Mouse (Mus musculus) hindbrain, embryonic 16.5 days (tissue): Measurements from ENCODE around the gene Bcl7a. TPM values are rescaled to one million over a fixed set of nuclear protein-coding genes. Genes with fewer than 3 reads are reported as not detected.

Experiments used
- ATAC-seq: fragments of 200-750 bp; cut with Nextera tagmentation; 2 replicates; pipeline ENCODE4 v1.8.0; 2017; ENCODE audit warnings: moderate TSS enrichment, moderate library complexity
- H3K27ac ChIP-seq: fragments of 300-500 bp; sonication (generic); 2 replicates; pipeline ENCODE4 v1.5.1; 2014; ENCODE audit warnings: low read depth, mild to moderate bottlenecking, control low read depth, low read length, moderate library complexity
- H3K27me3 ChIP-seq: fragments of 300-500 bp; sonication (generic); replicated peaks from 2 replicates; pipeline ENCODE4 v1.6.1; 2014; ENCODE audit warnings: low read length; ENCODE audit not compliant: control insufficient read depth, insufficient read depth
- H3K36me3 ChIP-seq: fragments of 300-500 bp; sonication (generic); 2 replicates; pipeline ENCODE4 v1.6.1; 2014; ENCODE audit warnings: mild to moderate bottlenecking, low read length, moderate library complexity, mixed read lengths; ENCODE audit not compliant: control insufficient read depth, insufficient read depth
- H3K4me1 ChIP-seq: fragments of 300-500 bp; sonication (generic); 2 replicates; pipeline ENCODE4 v1.6.1; 2014; ENCODE audit warnings: low read depth, low read length; ENCODE audit not compliant: control insufficient read depth, insufficient read depth
- H3K4me2 ChIP-seq: fragments of 300-500 bp; sonication (generic); 2 replicates; pipeline ENCODE4 v1.6.1; 2014; ENCODE audit warnings: mild to moderate bottlenecking, low read length, control low read depth, moderate library complexity
- H3K4me3 ChIP-seq: fragments of 300-500 bp; sonication (generic); 2 replicates; pipeline ENCODE4 v1.5.1; 2014; ENCODE audit warnings: mild to moderate bottlenecking, low read length, control low read depth, moderate library complexity
- H3K9ac ChIP-seq: fragments of 300-500 bp; sonication (generic); 2 replicates; pipeline ENCODE4 v1.6.1; 2014; ENCODE audit warnings: low read depth, mild to moderate bottlenecking, control low read depth, low read length, moderate library complexity
- H3K9me3 ChIP-seq: fragments of 300-500 bp; sonication (generic); 2 replicates; pipeline ENCODE4 v1.6.1; 2014; ENCODE audit warnings: mild to moderate bottlenecking, low read length, moderate library complexity; ENCODE audit not compliant: control insufficient read depth
- WGBS: fragments of 180-500 bp; shearing (Covaris S2); extraction: QIAGEN DNeasy Blood & Tissue Kit; methylation state at CpG from one replicate; pipeline ENCODE4 v1.1.7; 2014; 5-methylcytosine and 5-hydroxymethylcytosine counted together
- polyA plus RNA-seq: library from polyadenylated mRNA; unstranded; fragments of >200 nt; fragmentation: Nextera tagmentation; extraction: Ambion mirVana; gene quantifications from 2 replicates; pipeline ENCODE4 v1.2.1, GENCODE M21; 2015

The Bcl7a gene
- polyA plus RNA-seq, 1 experiment from 2014 or later = 31.1 TPM

DNA sequence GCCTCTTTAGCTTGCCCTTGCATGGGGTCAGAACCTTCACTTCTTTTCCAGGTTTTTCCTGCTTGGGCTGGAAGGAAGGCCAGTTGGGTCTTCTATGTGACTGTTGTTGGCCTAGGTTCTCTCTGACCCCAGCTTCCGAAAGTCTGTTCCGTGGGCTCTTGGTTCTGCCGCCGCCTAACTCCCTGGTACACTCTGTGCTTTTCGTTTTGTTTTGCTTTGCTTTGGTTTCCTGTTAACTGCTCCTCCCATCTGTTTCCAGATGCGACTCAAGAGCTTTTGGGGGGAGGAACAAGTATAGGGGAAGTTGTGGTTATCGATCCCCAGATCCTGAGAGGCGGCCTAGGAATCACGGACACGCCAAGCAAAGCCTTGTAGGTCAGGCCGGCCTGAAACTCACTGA lies 54.2 kb downstream of the Bcl7a start:
- Histone ChIP-seq H3K4me1 (peaks cover 29% of the 10 kb centered on the region), H3K36me3 (no peaks in the 10 kb centered on the region), H3K9me3 (no peaks in the 10 kb centered on the region), H3K27me3 (no peaks in the 10 kb centered on the region), H3K27ac (no peak overlapping the region), H3K9ac (no peak overlapping the region), H3K4me3 (no peak overlapping the region), H3K4me2 (peak overlapping the region; percentile 69)
- WGBS = 83% methylated on average over 11 of the region's 11 CpGs
- ATAC-seq = no peak

DNA sequence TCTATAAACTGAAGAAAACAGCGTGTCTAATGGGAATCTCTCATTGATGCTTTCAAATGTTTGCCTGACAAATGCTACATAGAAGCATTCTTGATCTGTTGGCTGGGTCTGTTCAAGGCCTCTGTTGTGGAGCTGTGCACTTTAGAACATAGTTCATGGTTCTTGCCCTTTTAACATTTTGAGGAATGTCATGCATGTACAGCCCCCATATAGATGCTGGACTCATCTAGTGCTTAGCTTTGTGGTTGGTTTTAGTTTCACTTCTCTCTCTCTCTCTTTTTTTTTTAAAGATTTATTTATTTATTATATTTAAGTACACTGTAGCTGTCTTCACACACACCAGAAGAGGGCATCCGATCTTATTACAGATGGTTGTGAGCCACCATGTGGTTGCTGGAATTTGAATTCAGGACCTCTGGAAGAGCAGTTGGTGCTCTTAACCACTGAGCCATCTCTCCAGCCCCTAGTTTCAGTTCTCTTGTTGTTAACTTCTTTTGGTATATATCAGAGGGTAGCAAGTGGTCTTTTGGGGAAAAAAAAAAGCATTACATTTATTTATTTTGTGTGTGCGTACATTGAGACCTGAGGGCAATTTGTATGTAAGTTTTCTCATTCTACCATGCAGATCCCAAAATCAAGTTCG lies 55.3 kb downstream of the Bcl7a start:
- H3K4me2 ChIP-seq = no peak overlapping the region
- no peaks in the 10 kb centered on the region for H3K36me3 ChIP-seq
- no peak overlapping the region for H3K27ac ChIP-seq
- peaks cover 28% of the 10 kb centered on the region for H3K4me1 ChIP-seq
- 92% methylated on average over 4 of the region's 4 CpGs for WGBS
- no peak overlapping the region for H3K4me3 ChIP-seq
- H3K27me3 ChIP-seq = no peaks in the 10 kb centered on the region
- H3K9me3 ChIP-seq = no peaks in the 10 kb centered on the region
- H3K9ac ChIP-seq = no peak overlapping the region
- no peak for ATAC-seq

DNA sequence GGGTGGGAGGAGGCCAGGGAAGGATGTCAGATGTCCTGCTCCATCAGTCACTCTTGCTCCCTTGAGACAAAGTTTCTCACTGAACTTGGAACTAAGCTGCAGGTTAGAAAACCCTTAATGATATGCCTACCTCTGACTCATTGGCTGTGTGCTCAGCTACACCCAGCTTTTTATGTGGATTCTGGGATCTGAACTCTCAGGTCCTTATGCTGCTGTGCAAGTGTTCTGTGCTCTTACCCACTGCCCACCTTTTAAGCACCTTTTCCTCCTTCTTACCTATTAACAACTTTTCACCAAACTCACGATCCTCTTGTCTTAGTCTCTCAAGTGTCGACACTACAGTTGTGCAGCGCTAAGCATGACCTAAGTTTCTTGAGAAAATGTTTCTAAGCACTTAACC lies 60.8 kb downstream of the Bcl7a start:
- no peaks in the 10 kb centered on the region for H3K9me3 ChIP-seq
- WGBS = 92% methylated on average over 3 of the region's 3 CpGs
- peaks cover 5% of the 10 kb centered on the region; the same call in 1 of the 2 replicates for H3K4me1 ChIP-seq
- no peaks in the 10 kb centered on the region for H3K27me3 ChIP-seq
- H3K36me3 ChIP-seq = no peaks in the 10 kb centered on the region
- H3K4me2 ChIP-seq = no peak overlapping the region
- H3K9ac ChIP-seq = no peak overlapping the region
- H3K27ac ChIP-seq = no peak overlapping the region
- no peak overlapping the region for H3K4me3 ChIP-seq
- ATAC-seq = no peak

DNA sequence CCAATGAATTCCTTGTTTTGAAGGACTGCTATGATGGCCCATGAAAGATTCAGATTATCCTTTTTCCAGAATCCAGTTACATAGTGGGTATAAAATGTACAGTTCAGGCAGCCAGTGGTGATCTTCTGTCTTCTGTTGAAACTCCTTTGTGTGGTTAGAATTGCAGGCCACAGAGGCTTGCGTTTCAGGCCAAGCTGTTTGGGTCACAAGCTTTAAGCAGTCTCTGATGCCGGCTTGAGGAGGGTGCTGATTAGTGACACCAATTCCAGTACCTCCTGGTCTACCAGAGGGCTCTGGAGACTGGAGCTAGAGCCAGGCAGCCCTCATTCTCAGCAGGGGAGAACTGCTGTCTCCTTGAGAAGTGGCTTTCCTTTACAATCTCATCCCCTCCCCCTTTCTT lies 63.3 kb downstream of the Bcl7a start:
- H3K27me3 ChIP-seq = no peaks in the 10 kb centered on the region
- H3K4me2 ChIP-seq = no peak overlapping the region
- no peaks in the 10 kb centered on the region for H3K9me3 ChIP-seq
- H3K36me3 ChIP-seq = 0 out of 2 replicates have a peak, but pooled peaks cover 2% of the 10 kb centered on the region
- H3K4me3 ChIP-seq = no peak overlapping the region
- no peak overlapping the region for H3K27ac ChIP-seq
- H3K4me1 ChIP-seq = peaks cover 5% of the 10 kb centered on the region; the same call in 1 of the 2 replicates
- no peak for ATAC-seq
- WGBS = 60% methylated on average over 2 of the region's 2 CpGs
- no peak overlapping the region for H3K9ac ChIP-seq

DNA sequence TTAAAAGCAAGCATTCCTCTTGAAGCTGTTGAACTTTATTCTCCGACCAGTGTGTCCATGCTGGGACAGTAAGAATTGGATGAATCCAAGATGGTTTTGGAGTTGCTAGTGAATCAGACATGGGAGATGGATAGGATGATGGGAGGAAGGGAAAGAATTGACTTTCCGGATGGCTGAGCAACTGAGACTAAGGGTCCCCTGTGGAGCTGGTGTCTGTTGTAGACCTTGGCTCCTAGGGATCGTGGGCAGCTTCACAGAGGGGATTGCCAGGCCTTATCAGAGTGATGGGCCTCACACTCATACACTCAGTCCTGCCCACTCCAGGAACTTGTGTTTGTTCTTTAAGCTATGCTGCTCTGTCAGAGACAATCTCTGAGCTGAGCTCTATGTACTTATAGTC lies 64.5 kb downstream of the Bcl7a start:
- Histone ChIP-seq H3K9me3 (no peaks in the 10 kb centered on the region), H3K27me3 (no peaks in the 10 kb centered on the region), H3K4me1 (peaks cover 5% of the 10 kb centered on the region; the same call in 1 of the 2 replicates), H3K4me3 (no peak overlapping the region), H3K36me3 (0 out of 2 replicates have a peak, but pooled peaks cover 2% of the 10 kb centered on the region), H3K4me2 (no peak overlapping the region), H3K9ac (no peak overlapping the region), H3K27ac (no peak overlapping the region)
- ATAC-seq = no peak
- WGBS = 47% methylated on average over 3 of the region's 3 CpGs

DNA sequence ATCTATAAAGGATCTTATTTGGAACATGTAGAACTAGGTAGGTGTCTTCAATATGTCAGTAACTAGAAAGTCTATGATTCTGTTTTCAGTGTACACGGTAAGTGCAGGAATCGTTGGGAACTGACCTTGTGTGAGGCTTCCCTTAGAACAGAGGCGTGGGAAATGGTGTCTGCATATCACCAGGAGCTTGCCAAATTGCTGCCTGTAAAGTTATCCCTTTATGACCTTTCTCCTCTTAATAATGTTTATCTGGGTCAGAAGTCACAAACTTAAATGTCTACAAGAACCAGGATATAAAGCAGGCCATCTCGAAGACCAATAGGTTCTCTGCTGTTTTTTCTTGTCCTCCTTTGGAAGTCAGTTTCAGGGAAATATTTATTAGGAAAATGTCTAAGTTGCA lies 68.6 kb downstream of the Bcl7a start:
- no peak overlapping the region for H3K4me3 ChIP-seq
- H3K27ac ChIP-seq = no peak overlapping the region
- ATAC-seq = no peak
- peaks cover 14% of the 10 kb centered on the region for H3K4me1 ChIP-seq
- no peak overlapping the region for H3K4me2 ChIP-seq
- H3K9me3 ChIP-seq = no peaks in the 10 kb centered on the region
- no peaks in the 10 kb centered on the region for H3K27me3 ChIP-seq
- H3K9ac ChIP-seq = no peak overlapping the region
- H3K36me3 ChIP-seq = 0 out of 2 replicates have a peak, but pooled peaks cover 2% of the 10 kb centered on the region
- 89% methylated on average over 4 of the region's 4 CpGs for WGBS

DNA sequence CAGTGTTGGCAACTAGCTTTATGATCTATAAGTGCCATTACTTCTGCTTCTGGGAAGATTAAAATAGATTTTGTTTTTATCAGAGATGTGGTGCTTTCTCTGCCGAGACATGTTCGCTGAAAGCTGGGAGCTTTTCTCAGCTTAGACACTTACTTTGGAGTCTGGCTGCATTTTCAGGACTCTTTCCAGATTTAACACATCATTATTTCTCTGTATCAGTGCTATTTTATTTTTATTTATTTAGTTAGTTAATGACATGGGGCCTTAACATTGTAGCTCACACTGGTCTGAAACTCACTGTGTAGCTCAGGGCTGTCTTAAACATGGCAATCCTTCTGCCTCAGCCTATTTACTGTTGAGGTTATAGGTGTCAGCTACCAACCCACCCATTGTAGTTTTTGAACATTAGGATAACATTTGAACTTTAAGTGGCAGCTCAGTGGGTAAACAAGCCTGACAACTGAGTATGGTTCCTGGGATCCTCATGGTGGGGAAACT lies 70.3 kb downstream of the Bcl7a start:
- H3K9me3 ChIP-seq = no peaks in the 10 kb centered on the region
- no peaks in the 10 kb centered on the region for H3K27me3 ChIP-seq
- peaks cover 15% of the 10 kb centered on the region for H3K4me1 ChIP-seq
- no peak overlapping the region for H3K9ac ChIP-seq
- 76% methylated on average over 2 of the region's 2 CpGs for WGBS
- H3K36me3 ChIP-seq = 0 out of 2 replicates have a peak, but pooled peaks cover 2% of the 10 kb centered on the region
- H3K27ac ChIP-seq = no peak overlapping the region
- H3K4me2 ChIP-seq = no peak overlapping the region
- no peak overlapping the region for H3K4me3 ChIP-seq
- ATAC-seq = no peak

DNA sequence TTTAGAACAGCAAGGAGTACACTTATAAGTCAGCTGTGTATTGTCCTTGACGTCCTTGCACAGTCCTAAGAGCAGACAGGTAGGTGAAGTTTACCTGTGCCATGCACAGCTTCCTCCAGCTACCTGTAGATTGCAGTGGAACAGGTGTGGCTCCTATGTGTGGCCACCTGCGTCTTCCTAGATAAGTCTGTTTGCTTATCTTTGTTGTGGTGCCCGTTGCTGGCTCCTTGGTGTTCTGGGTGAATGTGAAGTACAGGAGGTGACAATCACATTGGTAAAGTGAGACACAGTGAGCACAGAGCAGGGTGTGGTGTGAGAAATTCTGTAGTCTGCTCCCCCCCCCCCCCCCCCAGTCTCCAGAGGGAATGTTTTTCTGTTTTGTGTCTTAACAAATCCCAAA lies 72.5 kb downstream of the Bcl7a start:
- Histone ChIP-seq H3K27ac (no peak overlapping the region), H3K36me3 (no peaks in the 10 kb centered on the region), H3K9me3 (no peaks in the 10 kb centered on the region), H3K4me2 (no peak overlapping the region), H3K9ac (no peak overlapping the region), H3K4me1 (peaks cover 19% of the 10 kb centered on the region), H3K27me3 (no peaks in the 10 kb centered on the region), H3K4me3 (no peak overlapping the region)
- WGBS = 87% methylated on average over 3 of the region's 3 CpGs
- no peak for ATAC-seq

DNA sequence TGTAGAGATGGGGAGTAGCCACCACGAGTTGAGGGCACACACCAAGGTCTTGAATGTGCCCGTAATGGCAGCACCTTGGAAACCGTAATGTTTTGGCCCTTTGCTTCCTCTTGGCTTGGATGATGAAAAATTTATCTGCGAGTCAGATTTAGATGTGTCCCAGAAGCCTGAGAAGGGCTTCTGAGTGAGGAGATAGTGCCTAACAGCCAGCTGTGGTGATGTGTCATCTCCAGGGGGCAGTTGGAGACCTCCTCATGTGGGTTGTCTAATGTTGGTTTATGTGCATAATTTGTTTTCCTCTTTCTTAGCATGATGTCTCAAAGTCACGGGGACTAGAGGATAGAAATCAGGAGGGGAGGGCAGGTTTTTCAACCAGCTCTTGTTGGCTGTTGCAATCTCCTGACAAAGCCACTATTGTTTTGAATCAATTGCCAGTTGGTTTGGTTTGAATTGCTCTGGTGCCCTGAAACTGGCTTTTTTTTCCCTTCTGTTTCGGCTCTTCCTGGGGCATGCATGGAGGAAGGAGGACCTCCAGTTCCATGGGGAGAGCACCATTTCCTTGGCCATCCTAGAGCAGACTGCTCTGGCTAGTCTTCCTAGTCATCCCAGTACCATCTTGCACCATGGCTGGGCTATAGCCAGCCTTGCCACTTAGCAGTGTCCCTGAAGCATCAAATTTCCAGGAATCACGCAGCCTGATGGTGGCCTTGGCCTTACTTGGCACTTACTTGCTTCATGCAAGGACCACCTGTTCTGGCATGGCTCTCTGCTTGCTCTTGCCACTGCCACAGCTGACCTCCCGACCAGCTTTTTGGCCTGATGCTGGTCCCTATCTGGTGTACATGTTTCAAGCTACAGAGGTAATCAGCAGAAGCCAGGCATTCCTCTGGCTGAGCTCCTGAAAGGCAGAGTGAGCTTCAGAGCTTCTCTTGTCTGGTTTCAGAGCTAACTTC lies 73.2 kb downstream of the Bcl7a start:
- Histone ChIP-seq H3K9me3 (no peaks in the 10 kb centered on the region), H3K36me3 (no peaks in the 10 kb centered on the region), H3K4me3 (no peak overlapping the region), H3K27me3 (no peaks in the 10 kb centered on the region), H3K9ac (no peak overlapping the region), H3K4me1 (peaks cover 19% of the 10 kb centered on the region), H3K4me2 (no peak overlapping the region), H3K27ac (no peak overlapping the region)
- ATAC-seq = no peak
- WGBS = 69% methylated on average over 8 of the region's 8 CpGs
